In the genomic region with DNA sequence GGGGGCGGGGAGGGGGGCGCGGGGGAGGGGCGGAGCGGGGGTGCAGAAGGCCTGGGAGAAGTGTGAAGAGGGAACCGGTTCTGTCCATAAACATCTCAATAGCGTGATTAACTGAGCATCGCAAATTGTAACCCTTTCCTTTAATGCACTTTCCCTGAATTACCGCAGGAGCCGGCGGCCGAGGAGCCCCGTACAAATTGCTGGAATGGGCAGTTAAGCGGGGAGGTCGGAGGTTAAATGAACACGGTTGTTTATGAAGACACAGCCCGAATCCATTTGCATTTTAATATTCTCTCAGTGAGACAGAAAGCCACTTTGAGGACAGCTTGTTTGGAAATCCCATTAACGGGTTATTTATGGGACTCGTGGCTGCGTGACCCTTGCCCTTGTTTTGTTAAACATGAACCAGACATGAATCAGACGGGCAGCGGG, we compare ENCODE assay signal across 7 mouse cellular contexts.
A peak's percentile ranks its signal among the peaks of the same experiment; 100 is the strongest.
DNase-seq lines count a peak whose midpoint lies in the region; ATAC-seq lines count a peak whose summit lies in the region.

No protein-coding gene starts in this region.

- peak overlapping the region; percentile 25 for H3K4me2 ChIP-seq in forebrain, embryonic 11.5 days (ENCODE audit: low read depth, low read length, severe bottlenecking)
- H3K4me2 ChIP-seq in kidney, embryonic 15.5 days = peak overlapping the region; percentile 49
- peak overlapping the region; percentile 40 for H3K4me2 ChIP-seq in midbrain, embryonic 11.5 days

- no peak overlapping the region for H3K9ac ChIP-seq in forebrain, embryonic 11.5 days (ENCODE audit: low read length)
- no peak overlapping the region for H3K9ac ChIP-seq in kidney, embryonic 15.5 days
- no peak overlapping the region for H3K9ac ChIP-seq in midbrain, embryonic 11.5 days (ENCODE audit: low read length)

- H3K36me3 ChIP-seq in forebrain, embryonic 11.5 days (ENCODE audit: control insufficient read depth, insufficient read depth, low read length) = no peaks in the 10 kb centered on the region
- no peaks in the 10 kb centered on the region for H3K36me3 ChIP-seq in kidney, embryonic 15.5 days
- no peaks in the 10 kb centered on the region for H3K36me3 ChIP-seq in midbrain, embryonic 11.5 days (ENCODE audit: control insufficient read depth, insufficient read depth, low read length)

- peak; percentile 74 for ATAC-seq in forebrain, embryonic 11.5 days (replicated peaks; ENCODE audit: low FRiP score)
- peak; percentile 49 for ATAC-seq in kidney, embryonic 15.5 days (replicated peaks; ENCODE audit: low FRiP score)
- ATAC-seq in midbrain, embryonic 11.5 days (ENCODE audit: low FRiP score) = peak; percentile 80

- no peak overlapping the region for H3K27ac ChIP-seq in forebrain, embryonic 11.5 days (ENCODE audit: low read depth, low read length)
- H3K27ac ChIP-seq in kidney, embryonic 15.5 days = no peak overlapping the region
- H3K27ac ChIP-seq in midbrain, embryonic 11.5 days (ENCODE audit: low read depth, low read length) = peak overlapping the region; percentile 23

- 1% methylated on average over 19 of the region's 22 CpGs for WGBS in forebrain, embryonic 11.5 days
- WGBS in kidney, embryonic 15.5 days = 2% methylated on average over 20 of the region's 22 CpGs
- 1% methylated on average over 22 of the region's 22 CpGs for WGBS in midbrain, embryonic 11.5 days

- H3K27me3 ChIP-seq in forebrain, embryonic 11.5 days (ENCODE audit: control insufficient read depth, insufficient read depth, low read length) = peaks cover 72% of the 10 kb centered on the region
- peaks cover 94% of the 10 kb centered on the region for H3K27me3 ChIP-seq in kidney, embryonic 15.5 days
- peaks cover 78% of the 10 kb centered on the region for H3K27me3 ChIP-seq in midbrain, embryonic 11.5 days (ENCODE audit: control insufficient read depth, insufficient read depth, low read length)

- intact Hi-C loops in gastrocnemius, postnatal 36 days (cut with DNase I) = no loop called here

- H3K4me3 ChIP-seq in forebrain, embryonic 11.5 days (ENCODE audit: low read depth, low read length) = no peak overlapping the region; the same call in 1 of the 2 replicates
- 0 out of 2 replicates have a peak overlapping the region, but pooled peaks have one; percentile 1 for H3K4me3 ChIP-seq in kidney, embryonic 15.5 days (replicated peaks)
- H3K4me3 ChIP-seq in midbrain, embryonic 11.5 days (ENCODE audit: low read depth, low read length) = peak overlapping the region; percentile 1

- DNase-seq in embryo, embryonic 11 days = peak; percentile 87
- peak; percentile 65 for DNase-seq in forebrain, embryonic 11.5 days (ENCODE audit: low spot score)
- peak; percentile 96 for DNase-seq in midbrain, embryonic 11.5 days (ENCODE audit: low spot score, missing footprints)
- DNase-seq in gastrocnemius, postnatal 36 days = no peak
- no peak for DNase-seq in thymus, adult 18-20 months
- DNase-seq in frontal cortex, postnatal 10 days (ENCODE audit: low spot score in 2 of 2) = no peak

- 0 out of 2 replicates have a peak, but pooled peaks cover 11% of the 10 kb centered on the region for H3K4me1 ChIP-seq in forebrain, embryonic 11.5 days (replicated peaks; ENCODE audit: control insufficient read depth, insufficient read depth, low read length)
- peaks cover 16% of the 10 kb centered on the region for H3K4me1 ChIP-seq in kidney, embryonic 15.5 days
- peaks cover 19% of the 10 kb centered on the region for H3K4me1 ChIP-seq in midbrain, embryonic 11.5 days (ENCODE audit: control insufficient read depth, insufficient read depth, low read length)

- H3K9me3 ChIP-seq in forebrain, embryonic 11.5 days (ENCODE audit: control insufficient read depth, low read length) = no peaks in the 10 kb centered on the region
- H3K9me3 ChIP-seq in kidney, embryonic 15.5 days (replicated peaks) = no peaks in the 10 kb centered on the region
- H3K9me3 ChIP-seq in midbrain, embryonic 11.5 days (ENCODE audit: control insufficient read depth, low read length) = no peaks in the 10 kb centered on the region

Comparison
In these comparisons a context has a peak if more than half of its experiments do, and no peak if none do; other contexts are left out.
1. DNase-seq: peak in embryo, embryonic 11 days (single experiment), forebrain, embryonic 11.5 days (single experiment) and midbrain, embryonic 11.5 days (single experiment); none in gastrocnemius, postnatal 36 days (0 of 2), thymus, adult 18-20 months (0 of 2) and frontal cortex, postnatal 10 days (0 of 2).
2. Peak in every context shown above with its lines, with median percentiles within 50 percentile points of each other: ATAC-seq and H3K4me2 ChIP-seq.